Mouse (Mus musculus) CD4-positive, CD25-positive, alpha-beta regulatory T cell, adult 2 months (primary cell): ENCODE measurements around the gene Hspa4l.
"Not testable (repeated sequence)": the region's sequence is repeated elsewhere in the genome, so short reads cannot be mapped to it uniquely, and the experiment has no call there.

ENCODE experiments used
- DNase-seq: peaks from one replicate; pipeline ENCODE4 v3.0.0-alpha.2; 2012; ENCODE audit warnings: low read depth, low spot score

Gene Hspa4l

DNA sequence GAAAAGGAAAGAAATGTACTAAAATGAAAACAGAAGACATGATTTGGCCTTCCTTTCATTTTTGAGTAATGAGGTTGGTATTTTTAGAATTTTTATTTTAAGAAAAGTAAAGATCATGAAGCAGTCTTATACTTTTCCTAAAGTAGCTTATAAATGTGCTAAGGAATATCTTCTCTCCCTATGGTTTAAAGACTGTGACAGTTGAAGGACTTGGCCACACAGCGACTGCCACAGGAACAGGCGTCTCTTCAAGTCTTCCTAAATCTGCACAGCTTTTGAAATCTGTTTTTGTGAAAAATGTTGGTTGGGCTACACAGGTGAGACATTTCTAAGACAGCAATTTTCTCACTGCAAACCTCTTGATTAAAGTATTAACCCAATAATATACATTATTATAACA, 69.0 kb downstream of the Hspa4l start:
- DNase-seq, result no peak

DNA sequence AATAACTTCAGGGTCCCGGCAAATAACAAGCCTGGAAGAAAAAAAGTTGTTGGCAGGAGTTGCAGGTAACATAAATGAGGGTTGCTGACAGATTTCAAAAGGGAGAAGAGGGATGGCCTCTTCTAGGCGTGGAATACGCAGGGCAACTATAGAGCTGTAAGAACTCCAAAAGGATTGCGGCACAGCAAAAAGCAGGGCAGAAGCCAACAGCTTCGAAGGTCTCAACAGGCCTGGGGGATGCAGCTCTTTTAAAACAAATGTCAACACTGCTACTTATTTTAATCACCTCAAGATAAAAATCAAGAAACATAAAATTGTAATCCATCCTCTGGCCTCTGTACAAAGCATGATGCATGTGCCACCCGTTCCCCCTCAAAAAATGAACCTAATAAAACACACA, 101.2 kb downstream of the Hspa4l start:
- not testable (repeated sequence) for DNase-seq
